Mouse (Mus musculus) Muller cell, postnatal 12 days (primary cell): ENCODE measurements at regions not wholly inside any gene's neighbourhood (a gene's known extent, or its start where the extent isn't known, plus 50 kb on each side); places are given as distances from the start of the nearest gene placed in this dataset.

Source experiments
- DNase-seq: peaks from one replicate; pipeline ENCODE4 v3.0.0-alpha.2; 2015; ENCODE audit errors: inconsistent ontology term

- DNase-seq: no peak
These were observed 961.7 kb upstream of the Slc39a10 start for GRCm38 (mm10) chr1:47854372-47854771.

DNA sequence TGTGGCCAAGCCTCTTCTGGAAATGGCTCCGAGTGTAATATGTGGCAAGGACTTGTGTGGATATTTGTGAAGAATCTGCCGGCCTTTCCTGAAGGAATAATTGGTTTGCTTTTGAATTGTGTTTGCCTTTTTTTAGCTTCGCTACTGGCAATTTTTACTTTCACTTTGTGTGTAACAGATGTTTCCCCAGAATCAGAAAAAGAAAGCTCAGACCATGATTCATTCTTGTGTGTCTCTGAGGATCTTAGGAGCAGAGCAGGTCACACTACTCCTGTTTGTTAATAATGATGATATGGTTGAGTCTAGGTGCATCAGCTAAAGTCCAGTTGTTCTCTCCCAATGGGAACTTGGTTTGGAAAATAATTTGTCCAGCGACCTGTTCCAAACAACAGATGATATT is 961.3 kb upstream of the Slc39a10 start:
- peak; percentile 4 for DNase-seq

DNA sequence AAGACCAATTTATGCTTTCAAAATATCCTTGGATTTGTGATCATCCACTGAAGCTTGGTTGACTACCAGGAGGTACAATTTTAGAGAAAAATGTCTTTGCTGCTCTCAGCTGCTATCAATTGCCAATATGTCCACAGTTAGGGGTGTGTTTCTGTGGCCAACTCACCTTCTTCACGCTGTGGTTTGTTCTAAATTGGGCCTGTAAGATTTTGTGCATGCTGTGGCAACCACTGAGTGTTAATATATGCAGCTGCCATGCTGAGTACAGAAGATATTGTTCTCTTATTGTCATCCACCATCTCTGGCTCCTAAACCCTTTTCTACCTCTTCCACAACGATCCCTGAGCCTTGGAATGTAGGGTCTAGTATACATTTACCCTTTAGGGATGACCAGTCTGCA is 948.2 kb upstream of the Slc39a10 start:
- DNase-seq: no peak

GRCm38 (mm10) chr1:47834072-47834471 is 941.4 kb upstream of the Slc39a10 start:
- DNase-seq: no peak

DNA sequence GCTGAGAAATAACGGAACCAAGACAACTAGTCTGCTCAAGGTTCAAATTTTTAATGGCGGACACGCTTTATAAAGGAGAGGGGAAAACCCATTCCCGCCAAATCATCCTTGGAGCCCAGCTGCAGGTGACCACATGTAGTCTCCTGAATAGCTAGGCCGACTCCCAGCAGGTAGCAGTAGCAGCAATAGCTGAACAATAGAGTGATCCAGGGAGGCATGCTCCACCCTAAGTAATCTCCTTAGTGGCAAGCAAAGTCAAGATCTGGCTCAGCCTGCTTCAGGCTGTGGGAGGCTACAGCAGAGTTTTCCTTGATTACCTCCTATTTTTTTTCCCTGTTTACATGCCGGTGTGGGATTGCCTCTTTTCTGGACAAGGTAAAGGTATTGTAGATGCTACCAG is 934.6 kb upstream of the Slc39a10 start:
- no peak for DNase-seq

GRCm38 (mm10) chr1:47809508-47809907 is 916.9 kb upstream of the Slc39a10 start:
- peak; percentile 9 for DNase-seq

- no peak for DNase-seq
These were observed 902.1 kb upstream of the Slc39a10 start for GRCm38 (mm10) chr1:47794763-47795162.
